Mouse (Mus musculus) midbrain, embryonic 14.5 days (tissue): ENCODE measurements around the gene Med9. TPM values are rescaled to one million over a fixed set of nuclear protein-coding genes. Genes with fewer than 3 reads are reported as not detected.

ENCODE experiments used
- ATAC-seq: fragments of 200-750 bp; cut with Nextera tagmentation; 2 replicates; pipeline ENCODE4 v1.8.0; 2017; ENCODE audit warnings: moderate number of reproducible peaks, moderate library complexity; ENCODE audit not compliant: low FRiP score, low TSS enrichment
- DNase-seq: peaks from one replicate; pipeline ENCODE4 v3.0.0-alpha.2; 2015
- H3K27ac ChIP-seq: fragments of 300-500 bp; sonication (generic); replicated peaks from 2 replicates; pipeline ENCODE4 v1.5.1; 2014; ENCODE audit warnings: mild to moderate bottlenecking, low read depth, low read length, moderate library complexity
- H3K27me3 ChIP-seq: fragments of 300-500 bp; sonication (generic); 2 replicates; pipeline ENCODE4 v1.6.1; 2014; ENCODE audit warnings: low read length, control low read depth, mixed read lengths; ENCODE audit not compliant: control insufficient read depth, insufficient read depth
- H3K36me3 ChIP-seq: fragments of 300-500 bp; sonication (generic); 2 replicates; pipeline ENCODE4 v1.6.1; 2014; ENCODE audit warnings: low read length, control low read depth; ENCODE audit not compliant: control insufficient read depth, insufficient read depth
- H3K4me1 ChIP-seq: fragments of 300-500 bp; sonication (generic); 2 replicates; pipeline ENCODE4 v1.6.1; 2014; ENCODE audit warnings: mild to moderate bottlenecking, antibody characterized with exemption, low read length, control low read depth; ENCODE audit not compliant: control insufficient read depth, insufficient read depth
- H3K4me2 ChIP-seq: fragments of 300-500 bp; sonication (generic); 2 replicates; pipeline ENCODE4 v1.6.1; 2014; ENCODE audit warnings: mild to moderate bottlenecking, low read length, moderate library complexity
- H3K4me3 ChIP-seq: fragments of 300-500 bp; sonication (generic); replicated peaks from 2 replicates; pipeline ENCODE4 v1.5.1; 2014; ENCODE audit warnings: low read depth, low read length
- H3K9ac ChIP-seq: fragments of 300-500 bp; sonication (generic); replicated peaks from 2 replicates; pipeline ENCODE4 v1.6.1; 2014; ENCODE audit warnings: mild to moderate bottlenecking, low read length, moderate library complexity
- H3K9me3 ChIP-seq: fragments of 300-500 bp; sonication (generic); 2 replicates; pipeline ENCODE4 v1.6.1; 2016; ENCODE audit warnings: low read length, control low read depth, mixed read lengths; ENCODE audit not compliant: control insufficient read depth
- WGBS: fragments of 180-500 bp; shearing (Covaris S2); extraction: QIAGEN DNeasy Blood & Tissue Kit; methylation state at CpG from one replicate; pipeline ENCODE4 v1.1.7; 2014; 5-methylcytosine and 5-hydroxymethylcytosine counted together
- polyA plus RNA-seq: library from polyadenylated mRNA; unstranded; fragments of >200 nt; fragmentation: Nextera tagmentation; extraction: Ambion mirVana; gene quantifications from 2 replicates; pipeline ENCODE4 v1.2.1, GENCODE M21; 2014

The Med9 gene
- polyA plus RNA-seq, 1 experiment from 2014 or later = 31.4 TPM

GRCm38 (mm10) chr11:59994318-59994717 is 46.3 kb downstream of the Med9 start:
- ATAC-seq (no peak), DNase-seq (no peak)
- WGBS = 84% methylated on average over 9 of the region's 9 CpGs
- no peak overlapping the region for H3K9ac ChIP-seq
- no peaks in the 10 kb centered on the region for H3K27me3 ChIP-seq
- no peaks in the 10 kb centered on the region for H3K4me1 ChIP-seq
- H3K36me3 ChIP-seq = no peaks in the 10 kb centered on the region
- H3K4me3 ChIP-seq = no peak overlapping the region
- no peak overlapping the region for H3K27ac ChIP-seq
- H3K4me2 ChIP-seq = no peak overlapping the region
- no peaks in the 10 kb centered on the region for H3K9me3 ChIP-seq

- Histone ChIP-seq H3K27ac (no peak overlapping the region), H3K9me3 (no peaks in the 10 kb centered on the region), H3K36me3 (no peaks in the 10 kb centered on the region), H3K4me1 (no peaks in the 10 kb centered on the region), H3K4me2 (no peak overlapping the region), H3K27me3 (no peaks in the 10 kb centered on the region), H3K4me3 (no peak overlapping the region), H3K9ac (no peak overlapping the region)
- ATAC-seq (no peak), DNase-seq (no peak)
- WGBS = 85% methylated on average over 5 of the region's 5 CpGs
These were observed 53.4 kb downstream of the Med9 start for GRCm38 (mm10) chr11:60001231-60001980.

- no peak overlapping the region for H3K4me3 ChIP-seq
- no peak overlapping the region for H3K9ac ChIP-seq
- no peak overlapping the region for H3K27ac ChIP-seq
- WGBS = 87% methylated on average over 8 of the region's 8 CpGs
- no peaks in the 10 kb centered on the region for H3K9me3 ChIP-seq
- H3K36me3 ChIP-seq = no peaks in the 10 kb centered on the region
- ATAC-seq = no peak
- H3K27me3 ChIP-seq = no peaks in the 10 kb centered on the region
- DNase-seq = no peak
- peaks cover 3% of the 10 kb centered on the region; the same call in 1 of the 2 replicates for H3K4me1 ChIP-seq
- no peak overlapping the region for H3K4me2 ChIP-seq
These were observed 55.8 kb downstream of the Med9 start for GRCm38 (mm10) chr11:60003811-60004210.

- H3K36me3 ChIP-seq = no peaks in the 10 kb centered on the region
- ATAC-seq (no peak), DNase-seq (no peak)
- peaks cover 8% of the 10 kb centered on the region; the same call in 1 of the 2 replicates for H3K4me1 ChIP-seq
- no peaks in the 10 kb centered on the region for H3K9me3 ChIP-seq
- WGBS = 65% methylated on average over 6 of the region's 6 CpGs
- H3K4me2 ChIP-seq = no peak overlapping the region
- no peak overlapping the region for H3K27ac ChIP-seq
- no peak overlapping the region for H3K9ac ChIP-seq
- no peaks in the 10 kb centered on the region for H3K27me3 ChIP-seq
- H3K4me3 ChIP-seq = no peak overlapping the region
These were observed 56.7 kb downstream of the Med9 start for GRCm38 (mm10) chr11:60004716-60005115.

- Histone ChIP-seq H3K4me1 (peaks cover 8% of the 10 kb centered on the region; the same call in 1 of the 2 replicates), H3K27me3 (no peaks in the 10 kb centered on the region), H3K9me3 (no peaks in the 10 kb centered on the region), H3K4me3 (no peak overlapping the region), H3K36me3 (no peaks in the 10 kb centered on the region), H3K9ac (no peak overlapping the region), H3K27ac (no peak overlapping the region), H3K4me2 (no peak overlapping the region)
- 72% methylated on average over 3 of the region's 3 CpGs for WGBS
- DNase-seq (no peak), ATAC-seq (no peak)
These were observed 57.9 kb downstream of the Med9 start for GRCm38 (mm10) chr11:60005866-60006265.

- no peaks in the 10 kb centered on the region for H3K27me3 ChIP-seq
- ATAC-seq (no peak), DNase-seq (peak; percentile 70)
- WGBS = 42% methylated on average over 3 of the region's 3 CpGs
- H3K4me3 ChIP-seq = no peak overlapping the region
- no peak overlapping the region for H3K4me2 ChIP-seq
- H3K27ac ChIP-seq = peak overlapping the region; percentile 37; the same call in 1 of the 2 replicates
- no peaks in the 10 kb centered on the region for H3K9me3 ChIP-seq
- H3K9ac ChIP-seq = no peak overlapping the region
- H3K4me1 ChIP-seq = peaks cover 8% of the 10 kb centered on the region; the same call in 1 of the 2 replicates
- no peaks in the 10 kb centered on the region for H3K36me3 ChIP-seq
These were observed 61.4 kb downstream of the Med9 start for GRCm38 (mm10) chr11:60009451-60009850.

GRCm38 (mm10) chr11:60011516-60011915 is 63.5 kb downstream of the Med9 start:
- Histone ChIP-seq H3K4me3 (no peak overlapping the region), H3K27me3 (no peaks in the 10 kb centered on the region), H3K4me1 (peaks cover 8% of the 10 kb centered on the region; the same call in 1 of the 2 replicates), H3K9ac (peak overlapping the region; percentile 29; the same call in 1 of the 2 replicates), H3K36me3 (no peaks in the 10 kb centered on the region), H3K4me2 (no peak overlapping the region), H3K9me3 (no peaks in the 10 kb centered on the region), H3K27ac (no peak overlapping the region)
- DNase-seq = no peak
- no peak for ATAC-seq
- 87% methylated on average over 3 of the region's 3 CpGs for WGBS
